Comparison of ENCODE assay signal across 8 mouse cellular contexts in the genomic region with DNA sequence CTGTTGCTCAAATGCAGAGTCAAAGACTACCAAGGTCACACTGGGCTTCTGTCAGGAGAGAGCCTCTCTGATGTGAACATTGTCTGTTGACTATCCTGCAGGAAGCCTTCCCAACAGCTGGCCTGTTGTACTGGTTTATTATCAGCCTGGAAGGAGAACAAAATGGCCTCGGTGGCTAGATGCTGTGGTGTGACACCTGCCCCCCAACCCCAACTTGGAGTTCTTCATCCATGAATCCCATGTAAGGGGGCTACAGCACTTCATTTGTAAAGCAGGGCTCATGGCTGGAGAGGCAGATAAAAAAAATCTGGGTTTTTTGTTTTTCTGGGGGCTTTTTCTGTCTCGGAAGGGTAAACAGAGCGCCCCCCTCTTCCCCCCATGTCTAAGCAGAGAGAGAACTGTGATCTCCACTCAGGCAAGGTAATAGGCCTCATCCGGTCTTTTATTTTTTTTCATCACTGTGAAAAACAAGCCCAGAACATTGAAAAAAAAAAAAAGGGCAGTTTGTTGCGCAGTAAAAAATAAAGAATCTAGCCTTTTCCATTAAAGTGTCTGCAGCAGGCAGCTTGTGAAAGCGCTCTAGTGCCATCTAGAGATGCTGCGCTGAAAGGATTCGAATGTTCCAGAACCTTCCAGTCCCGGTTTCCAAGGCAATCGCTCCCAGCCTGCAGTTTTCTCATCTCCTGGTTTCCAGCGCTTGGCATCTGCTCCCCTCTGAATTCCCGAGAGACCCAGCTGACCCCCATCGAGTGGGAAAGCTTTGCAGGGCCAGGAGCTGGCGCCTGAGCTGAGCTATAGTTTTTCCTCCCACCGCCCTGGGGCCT.
DNase-seq lines count a peak whose midpoint lies in the region; ATAC-seq and TF ChIP-seq lines count a peak whose summit lies in the region.

No protein-coding gene starts in this region.

- H3K9me3 ChIP-seq in embryonic facial prominence, embryonic 13.5 days = no peaks in the 10 kb centered on the region
- H3K9me3 ChIP-seq in limb, embryonic 10.5 days (replicated peaks) = no peaks in the 10 kb centered on the region
- no peaks in the 10 kb centered on the region for H3K9me3 ChIP-seq in midbrain, postnatal 0 days (ENCODE audit: low read length)
- H3K9me3 ChIP-seq in stomach, embryonic 14.5 days (ENCODE audit: control insufficient read depth, low read depth, low read length) = no peaks in the 10 kb centered on the region

- TF ChIP-seq CTCF in midbrain, postnatal 0 days (IDR thresholded peaks at IDR 0.05) = peak; percentile 90

- H3K27ac ChIP-seq in embryonic facial prominence, embryonic 13.5 days = peak overlapping the region; percentile 96
- peak overlapping the region; percentile 98 for H3K27ac ChIP-seq in limb, embryonic 10.5 days
- H3K27ac ChIP-seq in midbrain, postnatal 0 days (ENCODE audit: low read depth, low read length) = peak overlapping the region; percentile 62
- peak overlapping the region; percentile 86 for H3K27ac ChIP-seq in stomach, embryonic 14.5 days (ENCODE audit: low read length)

- peak overlapping the region; percentile 36; the same call in 1 of the 2 replicates for H3K9ac ChIP-seq in embryonic facial prominence, embryonic 13.5 days
- no peak overlapping the region for H3K9ac ChIP-seq in midbrain, postnatal 0 days (replicated peaks; ENCODE audit: low read length, poor library complexity, severe bottlenecking)
- no peak overlapping the region for H3K9ac ChIP-seq in stomach, embryonic 14.5 days (replicated peaks; ENCODE audit: low read depth, low read length)

- DNase-seq in thymus, postnatal 25 days = peak; percentile 3
- DNase-seq in thymus, postnatal 14 days = no peak
- DNase-seq in heart, adult 9 months (ENCODE audit: low spot score in 2 of 2) = peak; percentile 85 to 90
- peak; percentile 67 to 72 for DNase-seq in kidney, adult 8-10 months
- DNase-seq in limb, embryonic 10.5 days (ENCODE audit: low spot score) = peak; percentile 60
- peak; percentile 97 for DNase-seq in midbrain, postnatal 0 days (ENCODE audit: low spot score)

- no peak overlapping the region for H3K4me3 ChIP-seq in embryonic facial prominence, embryonic 13.5 days
- peak overlapping the region; percentile 32 for H3K4me3 ChIP-seq in limb, embryonic 10.5 days
- no peak overlapping the region for H3K4me3 ChIP-seq in midbrain, postnatal 0 days (ENCODE audit: low read depth, low read length)
- H3K4me3 ChIP-seq in stomach, embryonic 14.5 days (ENCODE audit: low read depth, low read length) = no peak overlapping the region

- ATAC-seq in embryonic facial prominence, embryonic 13.5 days (ENCODE audit: insufficient number of reproducible peaks, insufficient read depth, low FRiP score, low TSS enrichment, low read depth) = peak; percentile 74
- peak; percentile 78 for ATAC-seq in midbrain, postnatal 0 days (ENCODE audit: low FRiP score)
- ATAC-seq in stomach, embryonic 14.5 days (ENCODE audit: insufficient number of reproducible peaks, insufficient read depth, low FRiP score, low read depth) = peak; percentile 64; the same call in 1 of the 2 replicates

- peak overlapping the region; percentile 46 for H3K4me2 ChIP-seq in embryonic facial prominence, embryonic 13.5 days
- 0 out of 2 replicates have a peak overlapping the region, but pooled peaks have one; percentile 20 for H3K4me2 ChIP-seq in midbrain, postnatal 0 days (ENCODE audit: low read depth, low read length, poor library complexity, severe bottlenecking)
- H3K4me2 ChIP-seq in stomach, embryonic 14.5 days (replicated peaks; ENCODE audit: low read depth, low read length) = no peak overlapping the region; the same call in 1 of the 2 replicates

- H3K36me3 ChIP-seq in embryonic facial prominence, embryonic 13.5 days = no peaks in the 10 kb centered on the region
- no peaks in the 10 kb centered on the region for H3K36me3 ChIP-seq in limb, embryonic 10.5 days
- H3K36me3 ChIP-seq in midbrain, postnatal 0 days (ENCODE audit: insufficient read depth, low read length) = no peaks in the 10 kb centered on the region
- H3K36me3 ChIP-seq in stomach, embryonic 14.5 days (ENCODE audit: control insufficient read depth, insufficient read depth, low read length) = no peaks in the 10 kb centered on the region

- H3K4me1 ChIP-seq in embryonic facial prominence, embryonic 13.5 days = peaks cover 38% of the 10 kb centered on the region
- H3K4me1 ChIP-seq in limb, embryonic 10.5 days = peaks cover 53% of the 10 kb centered on the region
- peaks cover 3% of the 10 kb centered on the region; the same call in 1 of the 2 replicates for H3K4me1 ChIP-seq in midbrain, postnatal 0 days (ENCODE audit: insufficient read depth, low read length)
- peaks cover 21% of the 10 kb centered on the region for H3K4me1 ChIP-seq in stomach, embryonic 14.5 days (ENCODE audit: control insufficient read depth, insufficient read depth, low read length)

- 7% methylated on average over 15 of the region's 15 CpGs for WGBS in embryonic facial prominence, embryonic 13.5 days
- 16% methylated on average over 15 of the region's 15 CpGs for WGBS in limb, embryonic 10.5 days
- WGBS in midbrain, postnatal 0 days = 23% methylated on average over 15 of the region's 15 CpGs
- 16% methylated on average over 15 of the region's 15 CpGs for WGBS in stomach, embryonic 14.5 days

- H3K27me3 ChIP-seq in embryonic facial prominence, embryonic 13.5 days = no peaks in the 10 kb centered on the region
- H3K27me3 ChIP-seq in limb, embryonic 10.5 days (ENCODE audit: low read depth, poor library complexity, severe bottlenecking) = no peaks in the 10 kb centered on the region
- H3K27me3 ChIP-seq in midbrain, postnatal 0 days (ENCODE audit: insufficient read depth, low read length) = no peaks in the 10 kb centered on the region
- H3K27me3 ChIP-seq in stomach, embryonic 14.5 days (ENCODE audit: control insufficient read depth, insufficient read depth, low read length) = no peaks in the 10 kb centered on the region
